Mouse (Mus musculus) fat pad, adult 2 months (tissue): ENCODE measurements around the gene Gm29427.

Source experiments
- DNase-seq: peaks from one replicate; pipeline ENCODE4 v3.0.0-alpha.2; 2011; ENCODE audit warnings: low read depth, low spot score; ENCODE audit errors: extremely low read depth

The Gm29427 gene

GRCm38 (mm10) chr1:130715561-130716217 is at the start of gene Gm29427:
Gene Gm29427, minus strand, starts transcription at chr1:130715799.
- no peak for DNase-seq

- DNase-seq: peak; percentile 39
Measured at GRCm38 (mm10) chr1:130764027-130764461, 48.4 kb upstream of the Gm29427 start.

GRCm38 (mm10) chr1:130762045-130762760 is 46.6 kb upstream of the Gm29427 start:
- no peak for DNase-seq

GRCm38 (mm10) chr1:130761597-130761996 is 46.0 kb upstream of the Gm29427 start:
- no peak for DNase-seq

DNA sequence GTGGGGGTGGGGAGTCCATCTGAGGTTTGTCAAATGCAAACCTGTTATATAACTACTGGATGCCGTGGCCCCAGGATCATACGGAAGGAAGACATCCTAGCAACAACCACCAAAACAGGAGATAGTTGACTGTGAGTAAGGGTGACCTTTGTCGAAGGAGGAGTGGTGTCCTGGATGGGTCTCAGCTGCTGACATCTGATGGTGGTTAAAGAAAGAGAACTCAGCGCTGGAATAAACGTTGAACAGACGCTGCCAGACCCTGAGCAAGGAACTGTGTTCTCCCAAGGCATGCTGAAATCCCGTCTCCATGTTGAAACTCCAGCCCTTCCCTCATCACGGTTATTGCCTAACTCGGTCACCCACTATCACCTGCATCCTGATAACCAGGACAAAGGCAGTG is 44.1 kb upstream of the Gm29427 start:
- DNase-seq: no peak

DNA sequence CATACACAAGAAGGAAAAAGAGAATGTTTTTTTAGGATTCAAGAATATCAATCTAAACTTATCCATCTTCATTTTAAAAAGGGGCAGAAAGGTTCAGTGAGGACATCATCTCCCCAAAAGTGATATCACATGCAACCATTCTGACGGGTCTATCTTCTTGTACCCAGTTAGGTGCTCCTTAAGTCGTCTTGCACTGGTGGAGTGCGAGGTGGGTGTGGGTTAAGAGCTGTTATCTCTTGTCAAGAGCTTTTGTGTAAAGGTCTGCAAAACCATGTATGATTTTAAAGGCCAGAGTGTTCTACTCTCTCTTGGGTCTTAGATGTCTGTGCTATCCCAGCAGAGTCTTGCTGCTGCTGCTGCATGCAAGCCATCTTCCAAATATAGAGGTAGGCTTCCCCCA is 31.2 kb upstream of the Gm29427 start:
- DNase-seq: no peak

GRCm38 (mm10) chr1:130745591-130745990 is 30.0 kb upstream of the Gm29427 start:
- no peak for DNase-seq

- DNase-seq: no peak
Measured at GRCm38 (mm10) chr1:130744961-130745360, 29.4 kb upstream of the Gm29427 start.

- DNase-seq: no peak
Measured at GRCm38 (mm10) chr1:130744217-130744616, 28.6 kb upstream of the Gm29427 start.

DNA sequence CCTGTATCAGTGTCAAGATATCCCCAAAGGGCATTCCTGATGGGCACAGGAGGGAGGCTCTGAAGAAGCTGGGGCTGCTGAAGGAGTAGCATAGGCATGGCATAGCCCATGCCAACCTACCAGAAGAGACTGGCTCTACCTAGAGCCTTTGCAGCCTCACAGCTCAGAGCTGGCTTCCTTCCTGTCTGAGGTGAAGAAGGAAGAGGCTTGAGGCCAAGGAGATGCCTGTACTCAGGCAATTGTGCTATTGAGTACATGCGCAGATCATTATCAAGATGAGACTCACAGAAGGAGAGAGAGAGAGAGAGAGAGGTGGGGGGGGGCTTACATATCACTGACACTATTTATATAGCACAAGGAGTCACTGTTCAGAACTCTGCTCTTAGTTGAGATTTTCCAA is 28.2 kb upstream of the Gm29427 start:
- DNase-seq: no peak

DNA sequence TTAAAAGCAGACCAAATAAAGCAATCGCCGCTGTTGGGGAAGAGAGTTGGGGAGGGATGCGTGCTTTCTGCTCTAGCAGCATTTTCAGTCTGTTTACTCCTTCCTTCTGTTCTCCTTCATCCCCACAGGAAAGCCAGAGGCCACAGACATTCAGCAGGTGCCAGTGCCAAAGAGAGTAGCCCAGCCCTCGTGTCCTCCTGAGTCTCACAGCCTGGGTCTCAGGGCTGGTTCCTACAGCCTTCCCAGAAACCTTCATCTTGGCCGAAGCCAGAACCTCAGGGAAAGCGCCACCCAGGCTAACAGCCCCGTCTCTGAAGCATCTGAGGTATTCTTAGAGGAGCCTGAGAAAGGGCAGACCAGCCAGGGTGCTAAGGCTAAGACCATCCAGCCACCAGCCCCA is 26.6 kb upstream of the Gm29427 start:
- no peak for DNase-seq

GRCm38 (mm10) chr1:130740781-130741720 is 25.5 kb upstream of the Gm29427 start:
- DNase-seq: no peak

DNA sequence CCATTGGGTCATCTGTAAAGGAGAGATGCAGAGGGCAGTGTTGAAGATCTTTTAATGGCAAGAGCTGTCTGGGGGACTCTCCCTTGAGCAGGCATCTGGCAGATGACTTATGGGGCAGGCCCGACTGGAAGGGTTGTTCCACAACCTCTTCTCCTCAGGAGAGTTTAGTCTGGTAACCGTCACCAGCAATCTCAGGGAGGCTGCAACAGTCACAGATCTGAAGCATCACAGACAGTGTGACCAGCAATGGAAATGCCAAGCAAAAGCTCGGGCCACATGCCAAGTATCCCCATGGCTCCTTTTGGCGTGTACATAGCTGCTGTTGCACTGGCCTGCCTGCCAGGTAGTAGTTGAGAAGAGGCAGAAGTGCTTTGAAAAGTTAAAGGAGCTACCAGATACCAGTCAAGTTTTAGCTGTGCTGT is 24.6 kb upstream of the Gm29427 start:
- no peak for DNase-seq

- no peak for DNase-seq
Measured at GRCm38 (mm10) chr1:130739636-130740035, 24.0 kb upstream of the Gm29427 start.

DNA sequence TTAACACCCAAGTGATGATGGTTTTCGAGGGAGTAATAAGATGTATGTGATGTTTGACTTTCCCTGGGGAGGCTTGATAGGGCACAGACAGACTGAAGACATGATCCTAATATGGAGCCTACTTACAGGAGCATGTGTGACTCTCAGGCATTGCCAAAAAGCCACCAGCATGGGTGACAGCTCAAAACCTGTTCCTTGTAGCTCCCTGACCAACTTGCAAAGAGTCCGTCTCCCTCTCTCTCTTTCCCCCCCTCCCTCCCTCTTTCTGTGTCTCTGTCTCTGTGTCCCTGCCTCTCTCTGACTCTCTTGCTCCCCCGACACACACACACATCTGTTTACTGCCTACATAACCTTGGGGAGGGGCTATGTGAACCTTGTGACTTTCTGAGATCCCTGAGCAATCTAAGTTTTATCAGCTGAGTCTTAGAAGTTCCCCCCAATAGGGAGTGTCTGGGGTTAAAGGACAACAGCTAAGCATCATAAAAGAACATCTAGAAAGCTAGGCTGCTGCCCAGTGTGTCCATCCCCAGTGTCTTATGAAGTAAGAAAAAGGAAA is 23.0 kb upstream of the Gm29427 start:
- DNase-seq: no peak

- no peak for DNase-seq
Measured at GRCm38 (mm10) chr1:130737916-130738315, 22.3 kb upstream of the Gm29427 start.

DNA sequence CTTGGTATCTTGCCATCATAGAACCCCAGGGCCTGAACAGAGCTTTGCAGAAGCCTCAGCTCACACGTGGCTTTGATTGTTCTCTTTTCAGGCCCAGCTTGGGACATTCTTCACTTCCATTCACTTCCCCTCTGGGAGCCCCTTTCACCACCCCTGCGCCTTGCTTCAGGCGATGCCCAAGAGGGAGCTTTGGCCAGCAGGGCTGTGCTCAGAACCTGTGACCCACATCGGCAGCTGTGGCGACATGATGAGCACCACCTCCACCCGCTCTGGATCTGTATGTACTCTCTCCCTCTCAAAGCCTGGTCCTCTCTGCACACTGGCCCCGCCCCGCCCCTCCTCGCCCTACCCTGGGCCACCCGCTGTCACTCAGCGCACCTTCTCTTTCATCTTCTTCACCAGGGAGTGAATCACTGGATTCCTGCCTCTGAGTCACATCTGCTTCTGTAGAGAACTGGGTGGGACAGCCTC is 21.8 kb upstream of the Gm29427 start:
- DNase-seq: no peak

DNA sequence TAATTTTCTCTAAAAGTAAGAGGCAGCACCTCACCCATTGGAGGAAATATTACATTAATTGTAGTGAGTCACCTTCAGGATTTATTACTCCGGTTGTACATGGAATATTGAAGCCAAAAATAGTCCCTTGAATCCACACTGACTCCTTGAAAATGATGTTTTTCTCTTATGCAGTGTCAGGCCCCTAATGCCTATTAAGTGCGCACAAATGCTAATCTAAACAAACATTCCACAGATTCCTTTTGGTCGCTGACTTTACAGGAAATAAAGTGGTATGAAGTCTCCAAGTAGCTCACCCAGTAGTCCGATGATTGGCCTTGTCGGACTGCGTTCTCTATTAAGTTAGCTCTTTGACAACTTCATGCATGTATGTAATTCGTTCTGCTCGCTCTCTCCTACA is 19.3 kb upstream of the Gm29427 start:
- DNase-seq: no peak

DNA sequence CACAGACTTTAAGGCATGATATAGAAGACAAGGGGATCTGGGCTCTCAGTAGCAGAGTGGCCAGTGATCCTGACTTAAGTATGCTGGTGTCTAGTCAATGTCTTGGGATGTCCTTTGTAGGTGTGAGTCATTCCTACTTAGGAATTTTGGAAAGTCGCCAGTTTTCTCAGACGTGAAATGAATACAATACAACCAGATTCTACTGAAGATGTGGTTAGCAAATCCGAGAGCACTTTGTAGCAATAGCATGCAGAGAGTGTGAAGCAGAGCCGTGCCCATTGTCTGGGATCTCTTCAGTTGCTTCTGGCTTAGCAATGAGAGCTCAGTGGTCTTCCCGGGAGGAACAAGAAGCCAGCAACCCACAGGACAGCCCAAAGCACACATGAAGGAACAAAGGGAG is 18.9 kb upstream of the Gm29427 start:
- DNase-seq: peak; percentile 66

- DNase-seq: no peak
Measured at GRCm38 (mm10) chr1:130733671-130734070, 18.1 kb upstream of the Gm29427 start.
